ENCODE assay signal across 35 mouse cellular contexts in the genomic region with DNA sequence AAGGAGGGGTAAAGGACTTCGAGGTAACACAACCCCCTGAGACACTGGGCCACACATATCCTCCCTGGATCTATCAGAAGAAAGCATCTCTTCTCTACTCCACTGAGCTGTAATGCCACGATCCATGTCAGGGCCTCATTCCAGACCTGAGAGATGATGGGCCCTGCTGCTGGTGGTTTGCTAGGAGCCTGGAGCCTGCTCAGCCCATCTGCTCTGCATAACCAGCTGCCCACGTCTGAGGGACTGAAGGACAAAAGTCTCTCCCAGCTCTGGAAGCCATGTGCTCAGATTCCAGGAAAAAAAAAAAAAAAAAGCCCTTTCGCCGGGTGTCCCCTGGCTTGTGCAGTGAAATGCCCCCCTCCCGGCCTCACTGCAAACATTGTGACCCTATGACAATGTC. TPM values are rescaled to one million over a fixed set of nuclear protein-coding genes. Genes with fewer than 3 reads are reported as not detected.
DNase-seq lines count a peak whose midpoint lies in the region; ATAC-seq and TF ChIP-seq lines count a peak whose summit lies in the region.
"Had no signal": no experiment of that assay in that cellular context is flagged by ENCODE, and none has a peak within 500 bp of the region (broad histone marks: within the 10 kb centered on the region; RNA-seq: fewer than 3 reads in every experiment).

No protein-coding gene starts in this region.

- no peak overlapping the region for H3K4me2 ChIP-seq in heart, embryonic 11.5 days
- H3K4me2 ChIP-seq in midbrain, postnatal 0 days (ENCODE audit: low read depth, low read length, poor library complexity, severe bottlenecking) = no peak overlapping the region
- H3K4me2 ChIP-seq in midbrain, embryonic 15.5 days = no peak overlapping the region
- no peak overlapping the region for H3K4me2 ChIP-seq in stomach, postnatal 0 days (replicated peaks; ENCODE audit: low read depth)
- H3K4me2 ChIP-seq: embryonic facial prominence, embryonic 13.5 days; forebrain, embryonic 12.5 days; forebrain, embryonic 15.5 days; heart, embryonic 12.5 days; heart, embryonic 15.5 days; hindbrain, embryonic 13.5 days had no signal

- H3K9ac ChIP-seq in heart, embryonic 11.5 days (ENCODE audit: low read depth, low read length) = no peak overlapping the region
- no peak overlapping the region for H3K9ac ChIP-seq in midbrain, postnatal 0 days (replicated peaks; ENCODE audit: low read length, poor library complexity, severe bottlenecking)
- no peak overlapping the region for H3K9ac ChIP-seq in midbrain, embryonic 15.5 days
- no peak overlapping the region for H3K9ac ChIP-seq in stomach, postnatal 0 days (ENCODE audit: low read length)
- H3K9ac ChIP-seq: embryonic facial prominence, embryonic 13.5 days; forebrain, embryonic 12.5 days; forebrain, embryonic 15.5 days; heart, embryonic 12.5 days; heart, embryonic 15.5 days had no signal

- H3K9me3 ChIP-seq in heart, embryonic 10.5 days = no peaks in the 10 kb centered on the region
- H3K9me3 ChIP-seq in heart, embryonic 11.5 days (replicated peaks; ENCODE audit: control insufficient read depth, low read length) = no peaks in the 10 kb centered on the region
- no peaks in the 10 kb centered on the region for H3K9me3 ChIP-seq in midbrain, postnatal 0 days (ENCODE audit: low read length)
- H3K9me3 ChIP-seq in midbrain, embryonic 15.5 days = no peaks in the 10 kb centered on the region
- no peaks in the 10 kb centered on the region for H3K9me3 ChIP-seq in stomach, postnatal 0 days (ENCODE audit: control insufficient read depth, low read length)
- H3K9me3 ChIP-seq: embryonic facial prominence, embryonic 10.5 days; embryonic facial prominence, embryonic 13.5 days; forebrain, embryonic 12.5 days; forebrain, embryonic 15.5 days; heart, embryonic 15.5 days; hindbrain, embryonic 10.5 days; hindbrain, embryonic 13.5 days had no signal

- no peak for TF ChIP-seq CTCF in midbrain, postnatal 0 days (IDR thresholded peaks at IDR 0.05)
- no peak for TF ChIP-seq CTCF in stomach, postnatal 0 days (IDR thresholded peaks at IDR 0.05; ENCODE audit: low read depth)

- H3K36me3 ChIP-seq in heart, embryonic 10.5 days = no peaks in the 10 kb centered on the region
- H3K36me3 ChIP-seq in heart, embryonic 11.5 days (ENCODE audit: control insufficient read depth, insufficient read depth, low read length) = no peaks in the 10 kb centered on the region
- no peaks in the 10 kb centered on the region for H3K36me3 ChIP-seq in midbrain, postnatal 0 days (ENCODE audit: insufficient read depth, low read length)
- H3K36me3 ChIP-seq in midbrain, embryonic 15.5 days (replicated peaks) = no peaks in the 10 kb centered on the region
- H3K36me3 ChIP-seq in stomach, postnatal 0 days (ENCODE audit: control insufficient read depth, insufficient read depth, low read length) = no peaks in the 10 kb centered on the region
- H3K36me3 ChIP-seq: embryonic facial prominence, embryonic 10.5 days; embryonic facial prominence, embryonic 13.5 days; forebrain, embryonic 12.5 days; forebrain, embryonic 15.5 days; heart, embryonic 12.5 days; heart, embryonic 15.5 days; hindbrain, embryonic 10.5 days; hindbrain, embryonic 13.5 days had no signal

- H3K27ac ChIP-seq in heart, embryonic 10.5 days = no peak overlapping the region
- H3K27ac ChIP-seq in heart, embryonic 11.5 days (ENCODE audit: low read depth, low read length) = no peak overlapping the region
- no peak overlapping the region for H3K27ac ChIP-seq in midbrain, postnatal 0 days (ENCODE audit: low read depth, low read length)
- H3K27ac ChIP-seq in midbrain, embryonic 15.5 days = no peak overlapping the region
- H3K27ac ChIP-seq in stomach, postnatal 0 days (replicated peaks) = no peak overlapping the region
- H3K27ac ChIP-seq: embryonic facial prominence, embryonic 10.5 days; embryonic facial prominence, embryonic 13.5 days; forebrain, embryonic 12.5 days; forebrain, embryonic 15.5 days; gastrocnemius, adult 2 months; heart, adult 2 months; heart, embryonic 15.5 days; hindbrain, embryonic 10.5 days; hindbrain, embryonic 13.5 days had no signal

- peaks cover 19% of the 10 kb centered on the region for H3K27me3 ChIP-seq in heart, embryonic 10.5 days (ENCODE audit: insufficient read depth, poor library complexity, severe bottlenecking)
- peaks cover 6% of the 10 kb centered on the region; the same call in 1 of the 2 replicates for H3K27me3 ChIP-seq in heart, embryonic 11.5 days (ENCODE audit: control insufficient read depth, insufficient read depth, low read length)
- no peaks in the 10 kb centered on the region for H3K27me3 ChIP-seq in midbrain, postnatal 0 days (ENCODE audit: insufficient read depth, low read length)
- H3K27me3 ChIP-seq in midbrain, embryonic 15.5 days (replicated peaks) = no peaks in the 10 kb centered on the region
- H3K27me3 ChIP-seq in stomach, postnatal 0 days (ENCODE audit: control insufficient read depth, insufficient read depth, low read length) = no peaks in the 10 kb centered on the region
- H3K27me3 ChIP-seq: forebrain, embryonic 15.5 days had no signal

- TF ChIP-seq EP300 in stomach, postnatal 0 days (optimal IDR thresholded peaks at IDR 0.05) = no peak

- 76% methylated on average over 6 of the region's 6 CpGs for WGBS in heart, embryonic 10.5 days
- WGBS in heart, embryonic 11.5 days (ENCODE audit: insufficient replicate concordance) = 80% methylated on average over 6 of the region's 6 CpGs
- WGBS in midbrain, postnatal 0 days = 72% methylated on average over 6 of the region's 6 CpGs
- WGBS in midbrain, embryonic 15.5 days = 78% methylated on average over 6 of the region's 6 CpGs
- WGBS in stomach, postnatal 0 days = 71% methylated on average over 6 of the region's 6 CpGs

- no peaks in the 10 kb centered on the region for H3K4me1 ChIP-seq in heart, embryonic 10.5 days
- no peaks in the 10 kb centered on the region for H3K4me1 ChIP-seq in heart, embryonic 11.5 days (ENCODE audit: control insufficient read depth, insufficient read depth, low read length)
- H3K4me1 ChIP-seq in midbrain, postnatal 0 days (ENCODE audit: insufficient read depth, low read length) = no peaks in the 10 kb centered on the region
- H3K4me1 ChIP-seq in midbrain, embryonic 15.5 days = no peaks in the 10 kb centered on the region
- no peaks in the 10 kb centered on the region for H3K4me1 ChIP-seq in stomach, postnatal 0 days (replicated peaks; ENCODE audit: control insufficient read depth, insufficient read depth)
- H3K4me1 ChIP-seq: embryonic facial prominence, embryonic 13.5 days; forebrain, embryonic 12.5 days; forebrain, embryonic 15.5 days; heart, embryonic 12.5 days; heart, embryonic 15.5 days; hindbrain, embryonic 13.5 days had no signal

- peak; percentile 63 for DNase-seq in heart, embryonic 10.5 days (ENCODE audit: low spot score)
- DNase-seq in midbrain, postnatal 0 days (ENCODE audit: low spot score) = peak; percentile 5
- DNase-seq in right cerebral cortex, postnatal 10 days (ENCODE audit: low spot score in 2 of 2) = peak; percentile 26 to 36
- no peak for DNase-seq in right cerebral cortex, postnatal 14 days
- DNase-seq in stomach, postnatal 0 days (ENCODE audit: low spot score) = peak; percentile 7
- DNase-seq in lung, adult 18-20 months = no peak
- DNase-seq: adrenal gland, adult 2 months; adrenal gland, postnatal 14 days; cerebellum, adult 11-12 months; cerebellum, adult 8-10 months; cerebellum, postnatal 36 days; embryo, embryonic 11 days; gastrocnemius, adult 2 months; gastrocnemius, postnatal 14 days; heart, postnatal 10 days; heart, postnatal 36 days had no signal

- no peak for ATAC-seq in heart, embryonic 11.5 days (replicated peaks; ENCODE audit: insufficient number of reproducible peaks, low FRiP score, low TSS enrichment)
- ATAC-seq in midbrain, postnatal 0 days (ENCODE audit: low FRiP score) = no peak
- ATAC-seq in midbrain, embryonic 15.5 days (replicated peaks) = no peak
- ATAC-seq in stomach, postnatal 0 days (ENCODE audit: low FRiP score, low TSS enrichment) = no peak
- ATAC-seq: CD4-positive, CD25-positive, alpha-beta regulatory T cell, adult 4 months; forebrain, embryonic 15.5 days; hindbrain, embryonic 16.5 days had no signal

- no peak overlapping the region for H3K4me3 ChIP-seq in heart, embryonic 10.5 days
- H3K4me3 ChIP-seq in heart, embryonic 11.5 days (ENCODE audit: low read depth, low read length) = no peak overlapping the region
- no peak overlapping the region for H3K4me3 ChIP-seq in midbrain, postnatal 0 days (ENCODE audit: low read depth, low read length)
- H3K4me3 ChIP-seq in midbrain, embryonic 15.5 days = no peak overlapping the region
- no peak overlapping the region for H3K4me3 ChIP-seq in stomach, postnatal 0 days (ENCODE audit: low read depth, low read length)
- H3K4me3 ChIP-seq: embryonic facial prominence, embryonic 10.5 days; embryonic facial prominence, embryonic 13.5 days; erythroblast, embryonic 14.5 days; forebrain, embryonic 12.5 days; forebrain, embryonic 15.5 days; gastrocnemius, adult 2 months; heart, adult 2 months; heart, embryonic 12.5 days; heart, embryonic 15.5 days; hindbrain, embryonic 10.5 days; hindbrain, embryonic 13.5 days had no signal

RNA-seq across cellular contexts. Expression of gene Theg, which starts 11.4 kb away (rescaled TPM):
- not detected in 2 replicates for polyA plus RNA-seq in heart, embryonic 10.5 days (2016; fragmentation: Nextera tagmentation; extraction: Ambion mirVana)
- not detected in 2 replicates for polyA plus RNA-seq in heart, embryonic 11.5 days (2014; fragmentation: Nextera tagmentation; extraction: Ambion mirVana)
- not detected in 2 replicates for total RNA-seq in midbrain, postnatal 0 days (2014; rRNA removed)
- not detected in 2 replicates for polyA plus RNA-seq in midbrain, postnatal 0 days (2015; fragmentation: Nextera tagmentation; extraction: Ambion mirVana)
- not detected in 2 replicates for polyA plus RNA-seq in midbrain, embryonic 15.5 days (2015; fragmentation: Nextera tagmentation; extraction: Ambion mirVana)
- polyA plus RNA-seq in stomach, postnatal 0 days (2015; fragmentation: Nextera tagmentation; extraction: Ambion mirVana) = not detected in 2 replicates
- total RNA-seq: adrenal gland, adult 2 months; adrenal gland, postnatal 14 days; adrenal gland, postnatal 4 days; gastrocnemius, adult 2 months; gastrocnemius, postnatal 14 days; gastrocnemius, postnatal 4 days; heart, adult 2 months; heart, postnatal 10 days; heart, postnatal 36 days; MEL had no signal
- polyA plus RNA-seq: adrenal gland, adult 2 months; brain, embryonic 14.5 days; C2C12; CD4-positive, CD25-positive, alpha-beta regulatory T cell, adult 4 months; embryonic facial prominence, embryonic 10.5 days; embryonic facial prominence, embryonic 13.5 days; erythroblast, embryonic 14.5 days; forebrain, embryonic 12.5 days; forebrain, embryonic 15.5 days; heart, embryonic 12.5 days; heart, embryonic 15.5 days; hindbrain, embryonic 10.5 days; hindbrain, embryonic 13.5 days; hindbrain, embryonic 16.5 days had no signal

RNA-seq across cellular contexts. Expression of gene Mier2, which starts 20.8 kb away (rescaled TPM):
- 46.6 and 53.9 TPM in 2 replicates for polyA plus RNA-seq in heart, embryonic 10.5 days (2016; fragmentation: Nextera tagmentation; extraction: Ambion mirVana)
- 26.5 and 29.3 TPM in 2 replicates for polyA plus RNA-seq in heart, embryonic 11.5 days (2014; fragmentation: Nextera tagmentation; extraction: Ambion mirVana)
- 95.6 and 98.8 TPM in 2 replicates for total RNA-seq in midbrain, postnatal 0 days (2014; rRNA removed)
- polyA plus RNA-seq in midbrain, postnatal 0 days (2015; fragmentation: Nextera tagmentation; extraction: Ambion mirVana) = 43.3 and 46.6 TPM in 2 replicates
- 70.4 and 72.5 TPM in 2 replicates for polyA plus RNA-seq in midbrain, embryonic 15.5 days (2015; fragmentation: Nextera tagmentation; extraction: Ambion mirVana)
- polyA plus RNA-seq in stomach, postnatal 0 days (2015; fragmentation: Nextera tagmentation; extraction: Ambion mirVana) = 24.0 and 25.4 TPM in 2 replicates

RNA-seq across cellular contexts. Expression of gene C2cd4c, which starts 38.1 kb away (rescaled TPM):
- polyA plus RNA-seq in heart, embryonic 10.5 days (2016; fragmentation: Nextera tagmentation; extraction: Ambion mirVana) = not detected in 2 replicates
- polyA plus RNA-seq in heart, embryonic 11.5 days (2014; fragmentation: Nextera tagmentation; extraction: Ambion mirVana) = not detected in 2 replicates
- total RNA-seq in midbrain, postnatal 0 days (2014; rRNA removed) = 43.6 and 45.2 TPM in 2 replicates
- 1.7 and 1.8 TPM in 2 replicates for polyA plus RNA-seq in midbrain, postnatal 0 days (2015; fragmentation: Nextera tagmentation; extraction: Ambion mirVana)
- polyA plus RNA-seq in midbrain, embryonic 15.5 days (2015; fragmentation: Nextera tagmentation; extraction: Ambion mirVana) = 0.49 and 0.95 TPM in 2 replicates
- 0.02 and 0.07 TPM in 2 replicates for polyA plus RNA-seq in stomach, postnatal 0 days (2015; fragmentation: Nextera tagmentation; extraction: Ambion mirVana)
- total RNA-seq: heart, postnatal 10 days; MEL had no signal
- polyA plus RNA-seq: CD4-positive, CD25-positive, alpha-beta regulatory T cell, adult 4 months; embryonic facial prominence, embryonic 10.5 days; embryonic facial prominence, embryonic 13.5 days; erythroblast, embryonic 14.5 days; forebrain, embryonic 12.5 days; heart, embryonic 12.5 days; heart, embryonic 15.5 days had no signal

RNA-seq across cellular contexts. Expression of gene Plpp2, which starts 42.2 kb away (rescaled TPM):
- polyA plus RNA-seq in heart, embryonic 10.5 days (2016; fragmentation: Nextera tagmentation; extraction: Ambion mirVana) = 16.8 and 24.1 TPM in 2 replicates
- polyA plus RNA-seq in heart, embryonic 11.5 days (2014; fragmentation: Nextera tagmentation; extraction: Ambion mirVana) = 14.2 and 15.6 TPM in 2 replicates
- total RNA-seq in midbrain, postnatal 0 days (2014; rRNA removed) = 34.6 and 56.9 TPM in 2 replicates
- 22.7 and 25.6 TPM in 2 replicates for polyA plus RNA-seq in midbrain, postnatal 0 days (2015; fragmentation: Nextera tagmentation; extraction: Ambion mirVana)
- 16.9 and 19.7 TPM in 2 replicates for polyA plus RNA-seq in midbrain, embryonic 15.5 days (2015; fragmentation: Nextera tagmentation; extraction: Ambion mirVana)
- polyA plus RNA-seq in stomach, postnatal 0 days (2015; fragmentation: Nextera tagmentation; extraction: Ambion mirVana) = 81.8 and 92.1 TPM in 2 replicates

Comparison
In these comparisons a context has a peak if more than half of its experiments do, and no peak if none do; other contexts are left out.
1. DNase-seq: peak in heart, embryonic 10.5 days (single experiment), midbrain, postnatal 0 days (single experiment), right cerebral cortex, postnatal 10 days (2 of 2) and stomach, postnatal 0 days (single experiment); none in right cerebral cortex, postnatal 14 days (single experiment) and lung, adult 18-20 months (0 of 2).